Mouse (Mus musculus): ENCODE results near the gene Tlcd1. TPM values are rescaled to one million over a fixed set of nuclear protein-coding genes. Genes with fewer than 3 reads are reported as not detected.

Gene Tlcd1
- polyA plus RNA-seq (2012; rRNA removed; ENCODE audit: low replicate concordance), result 13.9 and 16.6 TPM in 2 replicates

DNA sequence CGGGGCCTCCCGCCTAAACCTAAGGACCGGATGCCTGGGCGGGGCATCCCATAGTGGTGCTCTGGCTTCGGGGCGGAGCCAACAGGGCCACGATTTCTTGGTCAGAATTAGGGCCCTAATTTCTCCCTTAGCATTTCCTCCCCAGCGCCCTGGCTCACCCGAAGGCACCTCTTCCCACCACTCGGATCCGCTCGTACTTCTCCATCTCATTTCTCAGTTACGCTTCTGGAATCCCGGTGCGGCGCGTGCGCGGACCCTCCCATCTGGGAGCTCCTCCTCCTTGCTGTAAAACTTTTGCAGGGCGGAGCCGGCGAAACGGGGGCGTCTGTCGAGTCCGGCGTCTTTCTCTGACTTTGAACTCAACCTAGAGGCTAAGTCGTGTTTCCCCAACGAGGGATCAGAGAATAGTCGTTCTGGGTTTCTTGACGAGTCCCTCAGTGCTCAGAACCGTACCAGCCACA is at the start of gene Tlcd1, which contains the start of gene Nek8:
Gene Tlcd1, plus strand, starts transcription at position 310 of the 461 bp plus-strand sequence.
Gene Nek8, minus strand, starts transcription at position 274 of the 461 bp plus-strand sequence.

GRCm38 (mm10) chr11:78164924-78165760 is 11.4 kb upstream of the Tlcd1 start, which contains the start of gene Traf4:
Traf4 (minus strand) TSS chr11:78165589.

DNA sequence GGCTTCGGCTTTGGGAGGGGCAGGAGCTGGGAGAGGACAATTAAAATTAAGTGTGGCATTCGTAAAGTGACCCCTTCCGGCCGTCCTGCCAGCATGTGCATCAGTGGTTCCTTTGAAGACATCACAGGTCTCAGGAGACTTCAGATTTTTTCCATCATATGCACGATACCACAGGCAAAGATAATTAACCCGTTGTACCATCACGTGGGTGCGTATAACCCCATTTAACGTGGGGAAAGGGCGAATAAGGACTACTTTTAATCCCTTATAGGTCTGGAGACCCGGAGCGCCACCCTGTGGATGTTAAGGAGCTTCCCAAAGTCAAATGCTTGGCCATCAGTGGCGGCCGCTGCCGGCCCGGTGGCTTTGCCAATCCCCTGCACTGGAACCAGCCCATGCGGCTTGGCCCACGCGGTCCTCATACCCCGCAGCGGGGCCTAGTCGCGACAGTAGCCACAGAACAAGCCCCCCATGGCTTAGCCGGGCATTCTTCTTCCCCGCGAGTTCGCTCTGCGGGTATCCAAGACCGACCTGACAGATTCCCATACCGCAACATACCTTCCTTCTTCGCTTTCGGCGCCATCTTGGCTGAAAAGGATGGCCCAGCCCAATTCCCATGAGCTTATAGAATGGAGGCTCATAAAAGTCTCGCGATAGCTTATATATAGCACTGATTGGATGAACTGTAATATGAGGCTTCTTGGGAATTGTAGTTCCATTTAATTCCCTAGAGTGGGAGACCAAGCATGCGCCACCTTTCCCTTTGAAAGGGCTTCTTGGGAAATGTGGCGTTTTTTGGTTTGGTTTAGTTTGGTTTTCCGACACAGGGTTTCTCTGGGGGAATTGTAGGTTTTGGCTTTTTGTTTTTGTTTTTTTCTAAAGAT is 6.7 kb downstream of the Tlcd1 start, which contains the start of gene Rpl23a:
Gene Rpl23a, minus strand, starts transcription at position 624 of the 884 bp plus-strand sequence.

GRCm38 (mm10) chr11:78188331-78189233 is 12.1 kb downstream of the Tlcd1 start, which contains the start of gene Rab34:
Rab34 (plus strand) TSS chr11:78188430.

DNA sequence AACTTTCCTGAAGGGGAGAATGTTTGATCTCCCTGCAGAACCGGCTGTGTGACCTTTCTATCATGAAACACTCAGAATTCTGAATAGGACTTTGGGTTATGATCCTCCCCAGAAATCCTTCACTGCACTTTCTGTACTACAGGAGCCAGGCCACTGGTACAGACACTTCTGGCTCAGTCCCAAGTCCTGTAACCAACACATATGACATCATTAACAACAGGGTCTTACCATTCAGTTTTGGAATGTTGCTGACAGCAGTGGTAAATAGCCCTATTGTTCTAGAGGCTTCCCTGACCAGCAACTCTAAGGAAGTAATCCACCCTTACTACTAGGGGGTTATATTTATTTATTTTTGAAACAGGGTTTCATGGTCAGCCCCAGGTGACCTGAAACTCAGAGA is 16.6 kb downstream of the Tlcd1 start, which contains the start of gene Proca1:
Gene Proca1, plus strand, starts transcription at position 280 of the 400 bp plus-strand sequence.

Other genes with a start within 250 kb of the Tlcd1 start
- 0.30 and 0.61 TPM in 2 replicates for gene Sez6, start 245.9 kb upstream of the Tlcd1 start, polyA plus RNA-seq (2012; rRNA removed; ENCODE audit: low replicate concordance)
- 27.3 and 36.2 TPM in 2 replicates for gene Phf12, start 194.0 kb upstream of the Tlcd1 start, polyA plus RNA-seq (2012; rRNA removed; ENCODE audit: low replicate concordance)
- 3.5 and 5.1 TPM in 2 replicates for gene Dhrs13, start 144.4 kb upstream of the Tlcd1 start, polyA plus RNA-seq (2012; rRNA removed; ENCODE audit: low replicate concordance)
- 18.4 and 20.2 TPM in 2 replicates for gene Flot2, start 138.8 kb upstream of the Tlcd1 start, polyA plus RNA-seq (2012; rRNA removed; ENCODE audit: low replicate concordance)
- gene Eral1, start 96.3 kb upstream of the Tlcd1 start, polyA plus RNA-seq (2012; rRNA removed; ENCODE audit: low replicate concordance), result 18.0 and 20.9 TPM in 2 replicates
- gene Fam222b, start 82.1 kb upstream of the Tlcd1 start, polyA plus RNA-seq (2012; rRNA removed; ENCODE audit: low replicate concordance), result 16.0 and 18.4 TPM in 2 replicates
- 110 and 140 TPM in 2 replicates for gene Traf4, start 11.1 kb upstream of the Tlcd1 start, polyA plus RNA-seq (2012; rRNA removed; ENCODE audit: low replicate concordance)
- 4.4 and 8.1 TPM in 2 replicates for gene Nek8, start within 50 bp of the Tlcd1 start, polyA plus RNA-seq (2012; rRNA removed; ENCODE audit: low replicate concordance)
- gene Rpl23a, start 6.9 kb downstream of the Tlcd1 start, polyA plus RNA-seq (2012; rRNA removed; ENCODE audit: low replicate concordance), result 21.1 and 31.3 TPM in 2 replicates
- gene Rab34, start 11.7 kb downstream of the Tlcd1 start, polyA plus RNA-seq (2012; rRNA removed; ENCODE audit: low replicate concordance), result 16.4 and 23.3 TPM in 2 replicates
- gene Proca1, start 16.7 kb downstream of the Tlcd1 start, polyA plus RNA-seq (2012; rRNA removed; ENCODE audit: low replicate concordance), result 0.08 TPM in 1 of 2 replicates, not detected in the other
- 59.0 and 80.1 TPM in 2 replicates for gene Sdf2, start 69.0 kb downstream of the Tlcd1 start, polyA plus RNA-seq (2012; rRNA removed; ENCODE audit: low replicate concordance)
- 26.9 and 28.7 TPM in 2 replicates for gene Supt6, start 69.3 kb downstream of the Tlcd1 start, polyA plus RNA-seq (2012; rRNA removed; ENCODE audit: low replicate concordance)
- 62.4 and 65.4 TPM in 2 replicates for gene 2610507B11Rik, start 85.0 kb downstream of the Tlcd1 start, polyA plus RNA-seq (2012; rRNA removed; ENCODE audit: low replicate concordance)
- gene BC030499, start 114.1 kb downstream of the Tlcd1 start, polyA plus RNA-seq (2012; rRNA removed; ENCODE audit: low replicate concordance), result 0.12 and 0.16 TPM in 2 replicates
- gene Spag5, start 124.8 kb downstream of the Tlcd1 start, polyA plus RNA-seq (2012; rRNA removed; ENCODE audit: low replicate concordance), result 7.9 and 16.4 TPM in 2 replicates
- 13.5 and 30.0 TPM in 2 replicates for gene Aldoc, start 146.3 kb downstream of the Tlcd1 start, polyA plus RNA-seq (2012; rRNA removed; ENCODE audit: low replicate concordance)
- 90.6 and 95.6 TPM in 2 replicates for gene Pigs, start 151.7 kb downstream of the Tlcd1 start, polyA plus RNA-seq (2012; rRNA removed; ENCODE audit: low replicate concordance)
- 15.2 and 20.6 TPM in 2 replicates for gene Unc119, start 166.8 kb downstream of the Tlcd1 start, polyA plus RNA-seq (2012; rRNA removed; ENCODE audit: low replicate concordance)
- not detected in 2 replicates for gene Foxn1, start 209.8 kb downstream of the Tlcd1 start, polyA plus RNA-seq (2012; rRNA removed; ENCODE audit: low replicate concordance)
- gene Slc13a2, start 245.5 kb downstream of the Tlcd1 start, polyA plus RNA-seq (2012; rRNA removed; ENCODE audit: low replicate concordance), result 12.7 and 401 TPM in 2 replicates

Measured in duodenum, adult 2 months (tissue).